Mouse (Mus musculus) stomach, embryonic 15.5 days (tissue): Measurements from ENCODE around the gene Naa15. TPM values are rescaled to one million over a fixed set of nuclear protein-coding genes. Genes with fewer than 3 reads are reported as not detected.
"Not testable (repeated sequence)": the region's sequence is repeated elsewhere in the genome, so short reads cannot be mapped to it uniquely, and the experiment has no call there.

ENCODE experiments used
- ATAC-seq: fragments of 200-750 bp; cut with Nextera tagmentation; 2 replicates; pipeline ENCODE4 v1.8.0; 2017; ENCODE audit warnings: low read depth, moderate number of reproducible peaks, moderate TSS enrichment; ENCODE audit not compliant: insufficient read depth, low FRiP score
- H3K27ac ChIP-seq: fragments of 300-500 bp; sonication (generic); 2 replicates; pipeline ENCODE4 v1.5.1; 2015; ENCODE audit warnings: mild to moderate bottlenecking, inconsistent platforms
- H3K27me3 ChIP-seq: fragments of 300-500 bp; sonication (generic); replicated peaks from 2 replicates; pipeline ENCODE4 v1.6.1; 2015; ENCODE audit warnings: inconsistent platforms
- H3K36me3 ChIP-seq: fragments of 300-500 bp; sonication (generic); 2 replicates; pipeline ENCODE4 v1.6.1; 2015; ENCODE audit warnings: inconsistent platforms
- H3K4me1 ChIP-seq: fragments of 300-500 bp; sonication (generic); 2 replicates; pipeline ENCODE4 v1.6.1; 2015; ENCODE audit warnings: inconsistent platforms
- H3K4me2 ChIP-seq: fragments of 300-500 bp; sonication (generic); 2 replicates; pipeline ENCODE4 v1.6.1; 2015; ENCODE audit warnings: mild to moderate bottlenecking, inconsistent platforms
- H3K4me3 ChIP-seq: fragments of 300-500 bp; sonication (generic); replicated peaks from 2 replicates; pipeline ENCODE4 v1.5.1; 2015; ENCODE audit warnings: inconsistent platforms
- H3K9ac ChIP-seq: fragments of 300-500 bp; sonication (generic); 2 replicates; pipeline ENCODE4 v1.6.1; 2015; ENCODE audit warnings: inconsistent platforms
- H3K9me3 ChIP-seq: fragments of 300-500 bp; sonication (generic); 2 replicates; pipeline ENCODE4 v1.6.1; 2016; ENCODE audit warnings: inconsistent platforms
- WGBS: fragments of 180-500 bp; shearing (Covaris S2); methylation state at CpG from one replicate; pipeline ENCODE4 v1.1.7; 2015; 5-methylcytosine and 5-hydroxymethylcytosine counted together
- polyA plus RNA-seq: library from polyadenylated mRNA; unstranded; fragments of >200 nt; fragmentation: Nextera tagmentation; extraction: Ambion mirVana; gene quantifications from 2 replicates; pipeline ENCODE4 v1.2.1, GENCODE M21; 2015

Gene Naa15
- polyA plus RNA-seq, 1 experiment from 2014 or later = 43.8 TPM

GRCm38 (mm10) chr3:51395461-51396145, 19.3 kb upstream of the Naa15 start:
- WGBS = 40% methylated on average over 19 of the region's 19 CpGs
- H3K4me3 ChIP-seq = peak overlapping the region; percentile 60
- H3K9ac ChIP-seq = no peak overlapping the region
- ATAC-seq = no peak
- H3K9me3 ChIP-seq = no peaks in the 10 kb centered on the region
- H3K4me2 ChIP-seq = peak overlapping the region; percentile 89
- H3K27me3 ChIP-seq = peaks cover 7% of the 10 kb centered on the region; the same call in 1 of the 2 replicates
- H3K27ac ChIP-seq = no peak overlapping the region
- H3K36me3 ChIP-seq = no peaks in the 10 kb centered on the region
- peaks cover 3% of the 10 kb centered on the region; the same call in 1 of the 2 replicates for H3K4me1 ChIP-seq

GRCm38 (mm10) chr3:51396219-51397068, 18.5 kb upstream of the Naa15 start, which contains the start of gene Mgarp:
Mgarp (minus strand) TSS chr3:51396738.
- H3K9ac ChIP-seq = peak within 1 kb of the TSS; percentile 35; the same call in 1 of the 2 replicates
- peak; percentile 83 for ATAC-seq
- WGBS = 2% methylated on average over 41 of the region's 41 CpGs
- no peaks in the 10 kb centered on the region for H3K36me3 ChIP-seq
- peak within 1 kb of the TSS; percentile 89 for H3K4me2 ChIP-seq
- H3K4me1 ChIP-seq = peaks cover 3% of the 10 kb centered on the region; the same call in 1 of the 2 replicates
- no peak within 1 kb of the TSS; the same call in 1 of the 2 replicates for H3K27ac ChIP-seq
- H3K9me3 ChIP-seq = no peaks in the 10 kb centered on the region
- H3K4me3 ChIP-seq = peak within 1 kb of the TSS; percentile 60
- H3K27me3 ChIP-seq = peaks cover 7% of the 10 kb centered on the region; the same call in 1 of the 2 replicates

GRCm38 (mm10) chr3:51397700-51398299, 17.1 kb upstream of the Naa15 start:
- no peak for ATAC-seq
- H3K4me1 ChIP-seq = peaks cover 3% of the 10 kb centered on the region; the same call in 1 of the 2 replicates
- H3K27ac ChIP-seq = no peak overlapping the region
- no peak overlapping the region for H3K4me3 ChIP-seq
- WGBS = 58% methylated on average over 15 of the region's 15 CpGs
- H3K36me3 ChIP-seq = no peaks in the 10 kb centered on the region
- no peak overlapping the region for H3K9ac ChIP-seq
- no peak overlapping the region for H3K4me2 ChIP-seq
- no peaks in the 10 kb centered on the region for H3K9me3 ChIP-seq
- H3K27me3 ChIP-seq = peaks cover 7% of the 10 kb centered on the region; the same call in 1 of the 2 replicates

- WGBS = 10% methylated on average over 3 of the region's 3 CpGs
- peaks cover 3% of the 10 kb centered on the region; the same call in 1 of the 2 replicates for H3K4me1 ChIP-seq
- ATAC-seq = no peak
- H3K4me2 ChIP-seq = peak overlapping the region; percentile 13; the same call in 1 of the 2 replicates
- H3K4me3 ChIP-seq = no peak overlapping the region
- H3K9ac ChIP-seq = no peak overlapping the region
- no peaks in the 10 kb centered on the region for H3K9me3 ChIP-seq
- peaks cover 7% of the 10 kb centered on the region; the same call in 1 of the 2 replicates for H3K27me3 ChIP-seq
- no peaks in the 10 kb centered on the region for H3K36me3 ChIP-seq
- H3K27ac ChIP-seq = no peak overlapping the region
Measured at GRCm38 (mm10) chr3:51398667-51399066, 16.3 kb upstream of the Naa15 start.

GRCm38 (mm10) chr3:51399531-51399930, 15.4 kb upstream of the Naa15 start:
- H3K9me3 ChIP-seq = no peaks in the 10 kb centered on the region
- H3K4me1 ChIP-seq = peaks cover 3% of the 10 kb centered on the region; the same call in 1 of the 2 replicates
- no peaks in the 10 kb centered on the region for H3K36me3 ChIP-seq
- H3K27ac ChIP-seq = no peak overlapping the region
- H3K4me2 ChIP-seq = no peak overlapping the region
- 54% methylated on average over 4 of the region's 4 CpGs for WGBS
- no peak overlapping the region for H3K9ac ChIP-seq
- ATAC-seq = no peak
- H3K27me3 ChIP-seq = peaks cover 7% of the 10 kb centered on the region; the same call in 1 of the 2 replicates
- no peak overlapping the region for H3K4me3 ChIP-seq

- no peaks in the 10 kb centered on the region for H3K9me3 ChIP-seq
- H3K9ac ChIP-seq = no peak overlapping the region
- H3K4me3 ChIP-seq = no peak overlapping the region
- peaks cover 2% of the 10 kb centered on the region; the same call in 1 of the 2 replicates for H3K27me3 ChIP-seq
- WGBS = 75% methylated on average over 10 of the region's 10 CpGs
- H3K36me3 ChIP-seq = no peaks in the 10 kb centered on the region
- H3K4me1 ChIP-seq = peaks cover 3% of the 10 kb centered on the region; the same call in 1 of the 2 replicates
- no peak for ATAC-seq
- H3K4me2 ChIP-seq = no peak overlapping the region
- no peak overlapping the region for H3K27ac ChIP-seq
Measured at GRCm38 (mm10) chr3:51400682-51401081, 14.3 kb upstream of the Naa15 start.

GRCm38 (mm10) chr3:51402054-51402453, 12.9 kb upstream of the Naa15 start:
- H3K27me3 ChIP-seq, H3K9ac ChIP-seq, ATAC-seq, H3K36me3 ChIP-seq, H3K4me3 ChIP-seq, H3K4me1 ChIP-seq, H3K27ac ChIP-seq, H3K9me3 ChIP-seq, H3K4me2 ChIP-seq: not testable (repeated sequence)
- WGBS = 74% methylated on average over 4 of the region's 4 CpGs

- no peak for ATAC-seq
- no peaks in the 10 kb centered on the region; the same call in none of the 2 replicates for H3K36me3 ChIP-seq
- H3K4me1 ChIP-seq = peaks cover under 1% of the 10 kb centered on the region; the same call in 1 of the 2 replicates
- no peaks in the 10 kb centered on the region for H3K27me3 ChIP-seq
- 91% methylated on average over 12 of the region's 12 CpGs for WGBS
- no peak overlapping the region for H3K4me2 ChIP-seq
- H3K9me3 ChIP-seq = no peaks in the 10 kb centered on the region
- H3K4me3 ChIP-seq = no peak overlapping the region
- H3K9ac ChIP-seq = no peak overlapping the region
- H3K27ac ChIP-seq = no peak overlapping the region
Measured at GRCm38 (mm10) chr3:51402628-51403027, 12.3 kb upstream of the Naa15 start.

- Histone ChIP-seq H3K4me2 (peak overlapping the region; percentile 75), H3K4me1 (peaks cover 5% of the 10 kb centered on the region), H3K9me3 (no peaks in the 10 kb centered on the region), H3K4me3 (peak overlapping the region; percentile 81), H3K9ac (peak overlapping the region; percentile 86), H3K36me3 (no peaks in the 10 kb centered on the region; the same call in none of the 2 replicates), H3K27ac (peak overlapping the region; percentile 95), H3K27me3 (no peaks in the 10 kb centered on the region)
- ATAC-seq = no peak
- 21% methylated on average over 20 of the region's 20 CpGs for whole genome bisulfite sequencing
Measured at GRCm38 (mm10) chr3:51407870-51408560, 6.9 kb upstream of the Naa15 start.

GRCm38 (mm10) chr3:51408561-51409183, 6.3 kb upstream of the Naa15 start, which contains the start of gene Ndufc1:
Ndufc1 (minus strand) TSS chr3:51408988.
- Histone ChIP-seq H3K4me1 (peaks cover 5% of the 10 kb centered on the region), H3K9ac (peak within 1 kb of the TSS; percentile 86), H3K4me3 (peak within 1 kb of the TSS; percentile 81), H3K27me3 (no peaks in the 10 kb centered on the region), H3K27ac (peak within 1 kb of the TSS; percentile 95), H3K4me2 (peak within 1 kb of the TSS; percentile 75), H3K36me3 (no peaks in the 10 kb centered on the region; the same call in none of the 2 replicates), H3K9me3 (no peaks in the 10 kb centered on the region)
- peak; percentile 90 for ATAC-seq
- WGBS = under 1% methylated on average over 40 of the region's 40 CpGs
